Mouse (Mus musculus) cortical plate, adult 2 months (tissue): ENCODE results near the gene Axdnd1.

Source experiments
- CTCF ChIP-seq: fragments of 200-500 bp; IDR thresholded peaks from 2 replicates; pipeline ENCODE4 v1.5.1; 2011; ENCODE audit warnings: mild to moderate bottlenecking, control low read depth, low read length; ENCODE audit not compliant: insufficient read depth; ENCODE audit errors: extremely low read depth
- POLR2A ChIP-seq: fragments of 200-500 bp; IDR thresholded peaks from 2 replicates; pipeline ENCODE4 v1.6.1; 2011; ENCODE audit warnings: mild to moderate bottlenecking, low read length, control low read depth; ENCODE audit not compliant: insufficient read depth; ENCODE audit errors: extremely low read depth

DNA sequence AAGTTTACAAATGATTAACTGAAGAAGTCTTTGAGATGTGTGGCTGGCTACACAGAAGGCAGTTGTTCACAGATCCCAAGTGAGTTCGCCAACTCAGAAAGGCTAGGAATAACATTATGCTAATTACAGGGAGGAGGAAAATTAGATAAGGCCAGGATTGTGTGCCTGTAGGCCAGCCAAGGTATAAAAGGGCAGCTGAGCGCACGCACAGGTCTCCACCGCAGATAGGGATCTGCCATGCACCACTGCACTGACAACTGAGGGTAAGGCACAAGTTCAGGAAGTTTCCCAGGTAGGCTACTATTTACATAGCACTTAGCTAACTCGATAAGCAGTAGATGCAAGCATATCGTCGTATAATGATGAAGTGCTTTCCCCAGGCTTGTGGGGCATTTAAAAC lies 49.6 kb upstream of the Axdnd1 start:
- TF ChIP-seq CTCF (no peak), POLR2A (no peak)
